Mouse (Mus musculus) cerebellum, adult 9-10 months (tissue): ENCODE measurements around the gene Il16.

Source experiments
- DNase-seq: peaks from one replicate; pipeline ENCODE4 v3.0.0; 2022

Gene Il16

GRCm38 (mm10) chr7:83745413-83746106 lies at the start of gene Il16:
Il16 (minus strand) TSS chr7:83745726.
- peak; percentile 27 for DNase-seq

- no peak for DNase-seq
These were observed 49.2 kb upstream of the Il16 start, which contains the start of gene Cfap161 for GRCm38 (mm10) chr7:83794705-83795104. Cfap161 (minus strand) TSS chr7:83794880.

GRCm38 (mm10) chr7:83794006-83794683 lies 48.6 kb upstream of the Il16 start:
- no peak for DNase-seq

GRCm38 (mm10) chr7:83780881-83781280 lies 35.4 kb upstream of the Il16 start:
- no peak for DNase-seq

- DNase-seq, result no peak
These were observed 34.5 kb upstream of the Il16 start for GRCm38 (mm10) chr7:83780026-83780425.

- no peak for DNase-seq
These were observed 33.5 kb upstream of the Il16 start for GRCm38 (mm10) chr7:83779028-83779427.

GRCm38 (mm10) chr7:83778516-83778915 lies 33.0 kb upstream of the Il16 start:
- no peak for DNase-seq

GRCm38 (mm10) chr7:83774721-83775120 lies 29.2 kb upstream of the Il16 start:
- peak; percentile 88 for DNase-seq

GRCm38 (mm10) chr7:83763674-83764073 lies 18.1 kb upstream of the Il16 start:
- DNase-seq, result peak; percentile 91

- no peak for DNase-seq
These were observed 16.8 kb upstream of the Il16 start for GRCm38 (mm10) chr7:83762336-83762735.

GRCm38 (mm10) chr7:83751055-83751454 lies 5.5 kb upstream of the Il16 start:
- DNase-seq, result peak; percentile 98

GRCm38 (mm10) chr7:83748405-83748804 lies 2.9 kb upstream of the Il16 start:
- DNase-seq, result no peak

GRCm38 (mm10) chr7:83746107-83746687 lies 671 bp upstream of the Il16 start:
- DNase-seq, result no peak

- DNase-seq, result no peak
These were observed 487 bp downstream of the Il16 start for GRCm38 (mm10) chr7:83745065-83745412.

GRCm38 (mm10) chr7:83744250-83744649 lies 1.3 kb downstream of the Il16 start:
- no peak for DNase-seq

GRCm38 (mm10) chr7:83742690-83743089 lies 2.8 kb downstream of the Il16 start:
- DNase-seq, result no peak

- no peak for DNase-seq
These were observed 3.5 kb downstream of the Il16 start for GRCm38 (mm10) chr7:83742026-83742425.

GRCm38 (mm10) chr7:83739680-83740310 lies 5.7 kb downstream of the Il16 start:
- no peak for DNase-seq

- DNase-seq, result no peak
These were observed 6.7 kb downstream of the Il16 start for GRCm38 (mm10) chr7:83738623-83739462.

GRCm38 (mm10) chr7:83737914-83738490 lies 7.5 kb downstream of the Il16 start:
- DNase-seq, result no peak

GRCm38 (mm10) chr7:83736341-83737115 lies 9.0 kb downstream of the Il16 start:
- DNase-seq, result no peak
